ENCODE assay signal across 29 mouse cellular contexts in genomic region chr15:24124241-24124640, GRCm38 (mm10).
A peak's percentile ranks its signal among the peaks of the same experiment; 100 is the strongest.
DNase-seq lines count a peak whose midpoint lies in the region; ATAC-seq and TF ChIP-seq lines count a peak whose summit lies in the region.
"Had no signal": no experiment of that assay in that cellular context is flagged by ENCODE, and none has a peak within 500 bp of the region (broad histone marks: within the 10 kb centered on the region; RNA-seq: fewer than 3 reads in every experiment).

No protein-coding gene starts in this region.

- peak; percentile 76 for DNase-seq in midbrain, embryonic 14.5 days
- peak; percentile 54 for DNase-seq in retina, postnatal 1 day
- no peak for DNase-seq in retina, embryonic 14.5 days (ENCODE audit: low spot score)
- DNase-seq in brain, embryonic 14.5 days (ENCODE audit: low read depth) = peak; percentile 61
- DNase-seq in yolk sac, embryonic 10.5 days (ENCODE audit: low spot score) = no peak
- DNase-seq: adrenal gland, adult 8-10 months; adrenal gland, postnatal 14 days; adrenal gland, postnatal 36 days; B cell, adult 2 months; cerebellum, adult 11 months; cerebellum, adult 18-20 months; cerebellum, adult 8-10 months; cerebellum, adult 9-11 months; cerebellum, postnatal 14 days; cerebellum, postnatal 36 days; embryo, embryonic 11 days had no signal

- no peak for TF ChIP-seq CTCF in brain, embryonic 14.5 days (IDR thresholded peaks at IDR 0.05; ENCODE audit: borderline replicate concordance, extremely low read depth, insufficient read depth, insufficient read length)

- no peaks in the 10 kb centered on the region for H3K36me3 ChIP-seq in midbrain, embryonic 14.5 days (ENCODE audit: control insufficient read depth, insufficient read depth, low read length)
- no peaks in the 10 kb centered on the region for H3K36me3 ChIP-seq in midbrain, embryonic 13.5 days
- H3K36me3 ChIP-seq: embryonic facial prominence, embryonic 13.5 days; embryonic facial prominence, embryonic 15.5 days; forebrain, embryonic 10.5 days; forebrain, embryonic 12.5 days; G1E had no signal

- no peak for TF ChIP-seq POLR2A in brain, embryonic 14.5 days (IDR thresholded peaks at IDR 0.05; ENCODE audit: borderline replicate concordance, extremely low read depth, insufficient read depth, insufficient read length, poor library complexity, severe bottlenecking)

- H3K4me2 ChIP-seq in midbrain, embryonic 14.5 days (ENCODE audit: low read length) = no peak overlapping the region
- no peak overlapping the region for H3K4me2 ChIP-seq in midbrain, embryonic 13.5 days (replicated peaks)
- H3K4me2 ChIP-seq: embryonic facial prominence, embryonic 13.5 days; embryonic facial prominence, embryonic 15.5 days; forebrain, embryonic 12.5 days had no signal

- no peak for ATAC-seq in midbrain, embryonic 14.5 days (ENCODE audit: low FRiP score, low TSS enrichment)
- no peak for ATAC-seq in midbrain, embryonic 13.5 days
- ATAC-seq: activated CD4-positive, CD25-positive, alpha-beta regulatory T cell, adult 4 months; CD4-positive, CD25-positive, alpha-beta regulatory T cell, adult 4 months; forebrain, embryonic 14.5 days; forebrain, embryonic 16.5 days; Patski had no signal

- 0 out of 2 replicates have a peak, but pooled peaks cover 3% of the 10 kb centered on the region for H3K4me1 ChIP-seq in midbrain, embryonic 14.5 days (ENCODE audit: control insufficient read depth, insufficient read depth, low read length)
- peaks cover 8% of the 10 kb centered on the region; the same call in 1 of the 2 replicates for H3K4me1 ChIP-seq in midbrain, embryonic 13.5 days (replicated peaks)
- H3K4me1 ChIP-seq: embryonic facial prominence, embryonic 13.5 days; embryonic facial prominence, embryonic 15.5 days; forebrain, embryonic 10.5 days; forebrain, embryonic 12.5 days had no signal

- H3K27ac ChIP-seq in midbrain, embryonic 14.5 days (replicated peaks; ENCODE audit: low read depth, low read length) = no peak overlapping the region
- H3K27ac ChIP-seq in midbrain, embryonic 13.5 days = no peak overlapping the region
- H3K27ac ChIP-seq: embryonic facial prominence, embryonic 13.5 days; embryonic facial prominence, embryonic 15.5 days; forebrain, embryonic 10.5 days; forebrain, embryonic 12.5 days had no signal

- H3K4me3 ChIP-seq in midbrain, embryonic 14.5 days (replicated peaks; ENCODE audit: low read depth, low read length) = no peak overlapping the region
- no peak overlapping the region for H3K4me3 ChIP-seq in midbrain, embryonic 13.5 days (replicated peaks)
- H3K4me3 ChIP-seq: embryonic facial prominence, embryonic 13.5 days; embryonic facial prominence, embryonic 15.5 days; erythroblast, embryonic 14.5 days; forebrain, embryonic 10.5 days; forebrain, embryonic 12.5 days had no signal

- H3K9me3 ChIP-seq in midbrain, embryonic 14.5 days (ENCODE audit: control insufficient read depth, low read length) = no peaks in the 10 kb centered on the region
- H3K9me3 ChIP-seq in midbrain, embryonic 13.5 days = no peaks in the 10 kb centered on the region
- H3K9me3 ChIP-seq: embryonic facial prominence, embryonic 13.5 days; embryonic facial prominence, embryonic 15.5 days; forebrain, embryonic 12.5 days; G1E had no signal

- no peak overlapping the region for H3K9ac ChIP-seq in midbrain, embryonic 14.5 days (replicated peaks; ENCODE audit: low read length)
- no peak overlapping the region for H3K9ac ChIP-seq in midbrain, embryonic 13.5 days (replicated peaks)
- H3K9ac ChIP-seq: embryonic facial prominence, embryonic 13.5 days; embryonic facial prominence, embryonic 15.5 days; forebrain, embryonic 12.5 days had no signal

- no peaks in the 10 kb centered on the region for H3K27me3 ChIP-seq in midbrain, embryonic 14.5 days (ENCODE audit: control insufficient read depth, insufficient read depth, low read length)
- no peaks in the 10 kb centered on the region for H3K27me3 ChIP-seq in midbrain, embryonic 13.5 days
- H3K27me3 ChIP-seq: CH12.LX; embryonic facial prominence, embryonic 13.5 days; embryonic facial prominence, embryonic 15.5 days; forebrain, embryonic 12.5 days; Patski had no signal

Comparison
In these comparisons a context has a peak if more than half of its experiments do, and no peak if none do; other contexts are left out.
1. DNase-seq: peak in midbrain, embryonic 14.5 days (single experiment), retina, postnatal 1 day (single experiment) and brain, embryonic 14.5 days (single experiment); none in retina, embryonic 14.5 days (single experiment) and yolk sac, embryonic 10.5 days (single experiment).